Mouse (Mus musculus): ENCODE measurements around the gene Gm44596. TPM values are rescaled to one million over a fixed set of nuclear protein-coding genes. Genes with fewer than 3 reads are reported as not detected.

Gene Gm44596
- total and polyA plus RNA-seq, 2 experiments from 2014 or later = not detected

- ATAC-seq (peak; percentile 81), DNase-seq (peak; percentile 76)
- peak overlapping the region; percentile 31 for H3K4me2 ChIP-seq (ENCODE audit: low read depth)
- no peaks in the 10 kb centered on the region for H3K4me1 ChIP-seq (ENCODE audit: insufficient read depth)
- H3K9me3 ChIP-seq (ENCODE audit: low read length) = no peaks in the 10 kb centered on the region
- H3K27ac ChIP-seq (ENCODE audit: low read depth, low read length) = no peak overlapping the region
- H3K36me3 ChIP-seq (ENCODE audit: insufficient read depth) = no peaks in the 10 kb centered on the region
- 8% methylated on average over 14 of the region's 14 CpGs for WGBS
- H3K4me3 ChIP-seq (ENCODE audit: low read depth, low read length) = 0 out of 2 replicates have a peak overlapping the region, but pooled peaks have one; percentile 11
- H3K9ac ChIP-seq = no peak overlapping the region
- peak; percentile 77 for TF ChIP-seq CTCF (IDR thresholded peaks at IDR 0.05; ENCODE audit: low read depth)
- no peaks in the 10 kb centered on the region for H3K27me3 ChIP-seq (ENCODE audit: insufficient read depth, low read length)
These were observed 70.6 kb downstream of the Gm44596 start for GRCm38 (mm10) chr6:128445761-128446535.

- Histone ChIP-seq H3K4me3 (ENCODE audit: low read depth, low read length) (no peak overlapping the region), H3K9me3 (ENCODE audit: low read length) (no peaks in the 10 kb centered on the region), H3K9ac (no peak overlapping the region), H3K4me1 (ENCODE audit: insufficient read depth) (no peaks in the 10 kb centered on the region), H3K27ac (ENCODE audit: low read depth, low read length) (no peak overlapping the region), H3K4me2 (ENCODE audit: low read depth) (no peak overlapping the region), H3K27me3 (ENCODE audit: insufficient read depth, low read length) (no peaks in the 10 kb centered on the region), H3K36me3 (ENCODE audit: insufficient read depth) (no peaks in the 10 kb centered on the region)
- 96% methylated on average over 5 of the region's 5 CpGs for WGBS
- no peak for DNase-seq
- TF ChIP-seq CTCF (IDR thresholded peaks at IDR 0.05; ENCODE audit: low read depth) = no peak
- ATAC-seq = no peak
These were observed 71.8 kb downstream of the Gm44596 start for GRCm38 (mm10) chr6:128447063-128447462.

DNA sequence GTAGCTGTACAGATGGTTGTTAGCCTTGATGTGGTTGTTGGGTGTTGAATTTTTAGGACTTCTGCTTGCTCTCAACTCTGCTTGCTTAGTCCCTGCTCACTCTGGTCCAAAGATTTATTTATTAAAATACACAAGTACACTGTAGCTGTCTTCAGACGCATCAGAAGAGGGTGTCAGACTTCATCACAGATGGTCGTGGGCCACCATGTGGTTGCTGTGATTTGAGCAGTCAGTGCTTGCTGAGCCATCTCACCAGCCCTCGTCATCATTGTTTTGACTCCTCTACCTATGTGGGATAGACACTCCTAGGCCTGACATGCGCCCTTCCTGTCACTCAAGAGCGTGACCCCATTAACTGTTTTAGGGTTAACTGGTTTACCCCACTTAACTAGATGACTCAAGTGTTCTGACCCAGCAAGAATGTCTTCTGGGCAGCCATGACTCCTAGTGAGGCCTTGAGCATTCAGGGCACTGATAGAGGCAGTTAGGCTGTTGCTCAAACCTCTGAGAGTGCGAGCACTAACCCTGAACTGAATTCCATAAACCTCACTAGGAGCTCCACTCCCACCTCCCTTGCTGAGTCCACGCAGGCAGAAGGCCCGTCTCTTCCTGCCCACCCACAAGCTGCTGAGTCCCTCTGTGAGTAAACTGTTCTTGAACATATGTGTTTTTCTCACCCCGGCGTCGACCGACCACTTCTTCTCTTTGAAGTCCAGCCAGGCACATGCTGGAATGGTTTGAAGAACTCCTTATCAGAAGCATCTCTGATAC lies 80.7 kb downstream of the Gm44596 start:
- Histone ChIP-seq H3K4me2 (ENCODE audit: low read depth) (no peak overlapping the region), H3K27ac (ENCODE audit: low read depth, low read length) (no peak overlapping the region), H3K4me1 (ENCODE audit: insufficient read depth) (no peaks in the 10 kb centered on the region), H3K9me3 (ENCODE audit: low read length) (no peaks in the 10 kb centered on the region), H3K4me3 (ENCODE audit: low read depth, low read length) (no peak overlapping the region), H3K36me3 (ENCODE audit: insufficient read depth) (no peaks in the 10 kb centered on the region), H3K27me3 (ENCODE audit: insufficient read depth, low read length) (no peaks in the 10 kb centered on the region), H3K9ac (no peak overlapping the region)
- ATAC-seq (peak; percentile 78), DNase-seq (no peak)
- no peak for TF ChIP-seq CTCF (IDR thresholded peaks at IDR 0.05; ENCODE audit: low read depth)
- 70% methylated on average over 12 of the region's 12 CpGs for WGBS

Other genes with a start within 250 kb of the Gm44596 start
- 140 and 150 TPM in 2 replicates for gene Tspan9, start 231.9 kb upstream of the Gm44596 start, total RNA-seq (2014; rRNA removed)
- 52.7 and 63.9 TPM in 2 replicates for gene Tspan9, start 231.9 kb upstream of the Gm44596 start, polyA plus RNA-seq (2015; fragmentation: Nextera tagmentation; extraction: Ambion mirVana)
- gene Tead4, start 74.7 kb upstream of the Gm44596 start, total RNA-seq (2014; rRNA removed) = 0.31 and 0.67 TPM in 2 replicates
- 0.20 and 0.63 TPM in 2 replicates for gene Tead4, start 74.7 kb upstream of the Gm44596 start, polyA plus RNA-seq (2015; fragmentation: Nextera tagmentation; extraction: Ambion mirVana)
- 12.6 and 13.5 TPM in 2 replicates for gene Tulp3, start 19.7 kb upstream of the Gm44596 start, total RNA-seq (2014; rRNA removed)
- gene Tulp3, start 19.7 kb upstream of the Gm44596 start, polyA plus RNA-seq (2015; fragmentation: Nextera tagmentation; extraction: Ambion mirVana) = 8.1 and 11.0 TPM in 2 replicates
- 21.5 and 32.1 TPM in 2 replicates for gene Rhno1, start 12.6 kb upstream of the Gm44596 start, total RNA-seq (2014; rRNA removed)
- gene Rhno1, start 12.6 kb upstream of the Gm44596 start, polyA plus RNA-seq (2015; fragmentation: Nextera tagmentation; extraction: Ambion mirVana) = 67.8 and 69.0 TPM in 2 replicates
- 3.5 and 7.3 TPM in 2 replicates for gene Foxm1, start 12.5 kb upstream of the Gm44596 start, total RNA-seq (2014; rRNA removed)
- gene Foxm1, start 12.5 kb upstream of the Gm44596 start, polyA plus RNA-seq (2015; fragmentation: Nextera tagmentation; extraction: Ambion mirVana) = 3.9 and 4.0 TPM in 2 replicates
- 0.15 TPM in 1 of 2 replicates, not detected in the other for gene Tex52, start within 50 bp of the Gm44596 start, total RNA-seq (2014; rRNA removed)
- 0.30 and 0.58 TPM in 2 replicates for gene Tex52, start within 50 bp of the Gm44596 start, polyA plus RNA-seq (2015; fragmentation: Nextera tagmentation; extraction: Ambion mirVana)
- 7.1 and 8.5 TPM in 2 replicates for gene Nrip2, start 23.8 kb downstream of the Gm44596 start, total RNA-seq (2014; rRNA removed)
- 5.5 and 7.4 TPM in 2 replicates for gene Nrip2, start 23.8 kb downstream of the Gm44596 start, polyA plus RNA-seq (2015; fragmentation: Nextera tagmentation; extraction: Ambion mirVana)
- 25.3 and 57.6 TPM in 2 replicates for gene Itfg2, start 49.4 kb downstream of the Gm44596 start, total RNA-seq (2014; rRNA removed)
- 28.1 and 33.7 TPM in 2 replicates for gene Itfg2, start 49.4 kb downstream of the Gm44596 start, polyA plus RNA-seq (2015; fragmentation: Nextera tagmentation; extraction: Ambion mirVana)
- gene Fkbp4, start 63.2 kb downstream of the Gm44596 start, total RNA-seq (2014; rRNA removed) = 201 and 235 TPM in 2 replicates
- 253 and 276 TPM in 2 replicates for gene Fkbp4, start 63.2 kb downstream of the Gm44596 start, polyA plus RNA-seq (2015; fragmentation: Nextera tagmentation; extraction: Ambion mirVana)
- gene Pzp, start 151.2 kb downstream of the Gm44596 start, total RNA-seq (2014; rRNA removed) = not detected in 2 replicates
- not detected in 2 replicates for gene Pzp, start 151.2 kb downstream of the Gm44596 start, polyA plus RNA-seq (2015; fragmentation: Nextera tagmentation; extraction: Ambion mirVana)
- 2.8 and 3.9 TPM in 2 replicates for gene A2ml1, start 206.1 kb downstream of the Gm44596 start, total RNA-seq (2014; rRNA removed)
- 10.7 and 14.2 TPM in 2 replicates for gene A2ml1, start 206.1 kb downstream of the Gm44596 start, polyA plus RNA-seq (2015; fragmentation: Nextera tagmentation; extraction: Ambion mirVana)
- gene Klrb1a, start 248.0 kb downstream of the Gm44596 start, total RNA-seq (2014; rRNA removed) = not detected in 2 replicates
- not detected in 2 replicates for gene Klrb1a, start 248.0 kb downstream of the Gm44596 start, polyA plus RNA-seq (2015; fragmentation: Nextera tagmentation; extraction: Ambion mirVana)

All from forebrain, postnatal 0 days (tissue).